Mouse (Mus musculus): ENCODE results near the gene Bcl2l15.
A peak's percentile ranks its signal among the peaks of the same experiment; 100 is the strongest.
"Not testable (repeated sequence)": the region's sequence is repeated elsewhere in the genome, so short reads cannot be mapped to it uniquely, and the experiment has no call there.

Bcl2l15 gene

GRCm38 (mm10) chr3:103832426-103832825, at the start of gene Bcl2l15:
Gene Bcl2l15 (plus strand): TSS chr3:103832601.
- DNase-seq (ENCODE audit: low spot score) = no peak

GRCm38 (mm10) chr3:103782844-103783609, 49.4 kb upstream of the Bcl2l15 start:
- no peak for DNase-seq (ENCODE audit: low spot score)

- DNase-seq (ENCODE audit: low spot score) = no peak
Measured at GRCm38 (mm10) chr3:103787225-103787624, 45.2 kb upstream of the Bcl2l15 start.

- no peak for DNase-seq (ENCODE audit: low spot score)
Measured at GRCm38 (mm10) chr3:103789096-103789495, 43.3 kb upstream of the Bcl2l15 start.

GRCm38 (mm10) chr3:103789891-103790345, 42.5 kb upstream of the Bcl2l15 start:
- peak; percentile 76 for DNase-seq (ENCODE audit: low spot score)

- DNase-seq (ENCODE audit: low spot score) = peak; percentile 55
Measured at GRCm38 (mm10) chr3:103790346-103791145, 41.9 kb upstream of the Bcl2l15 start.

- DNase-seq (ENCODE audit: low spot score) = peak; percentile 93
Measured at GRCm38 (mm10) chr3:103791230-103792110, 40.9 kb upstream of the Bcl2l15 start, which contains the start of gene Hipk1. Gene Hipk1 (minus strand): TSS chr3:103791563.

- DNase-seq (ENCODE audit: low spot score) = not testable (repeated sequence)
Measured at GRCm38 (mm10) chr3:103792111-103792406, 40.3 kb upstream of the Bcl2l15 start.

GRCm38 (mm10) chr3:103792566-103792965, 39.8 kb upstream of the Bcl2l15 start:
- no peak for DNase-seq (ENCODE audit: low spot score)

- no peak for DNase-seq (ENCODE audit: low spot score)
Measured at GRCm38 (mm10) chr3:103796389-103796788, 36.0 kb upstream of the Bcl2l15 start.

GRCm38 (mm10) chr3:103799507-103799906, 32.9 kb upstream of the Bcl2l15 start:
- no peak for DNase-seq (ENCODE audit: low spot score)

- DNase-seq (ENCODE audit: low spot score) = peak; percentile 72
Measured at GRCm38 (mm10) chr3:103801631-103802531, 30.5 kb upstream of the Bcl2l15 start.

- peak; percentile 27 for DNase-seq (ENCODE audit: low spot score)
Measured at GRCm38 (mm10) chr3:103802861-103803260, 29.5 kb upstream of the Bcl2l15 start.

GRCm38 (mm10) chr3:103805671-103806070, 26.7 kb upstream of the Bcl2l15 start:
- no peak for DNase-seq (ENCODE audit: low spot score)

- peak; percentile 92 for DNase-seq (ENCODE audit: low spot score)
Measured at GRCm38 (mm10) chr3:103808891-103809798, 23.3 kb upstream of the Bcl2l15 start, which contains the start of the genes Dclre1b, Ap4b1 and Gm43064. Gene Dclre1b (minus strand): TSS chr3:103809444. Gene Ap4b1 (plus strand): TSS chr3:103809520. Gene Gm43064 (plus strand): TSS chr3:103809573.

- no peak for DNase-seq (ENCODE audit: low spot score)
Measured at GRCm38 (mm10) chr3:103809799-103810150, 22.6 kb upstream of the Bcl2l15 start.

GRCm38 (mm10) chr3:103810967-103811366, 21.4 kb upstream of the Bcl2l15 start:
- no peak for DNase-seq (ENCODE audit: low spot score)

- no peak for DNase-seq (ENCODE audit: low spot score)
Measured at GRCm38 (mm10) chr3:103827548-103827947, 4.9 kb upstream of the Bcl2l15 start.

- DNase-seq (ENCODE audit: low spot score) = no peak
Measured at GRCm38 (mm10) chr3:103829036-103829435, 3.4 kb upstream of the Bcl2l15 start.

- DNase-seq (ENCODE audit: low spot score) = not testable (repeated sequence)
Measured at GRCm38 (mm10) chr3:103830681-103831080, 1.7 kb upstream of the Bcl2l15 start.
